Mouse (Mus musculus): Measurements from ENCODE around the gene D430042O09Rik. TPM values are rescaled to one million over a fixed set of nuclear protein-coding genes. Genes with fewer than 3 reads are reported as not detected.

D430042O09Rik gene
- polyA plus RNA-seq, 1 experiment from 2014 or later = 8.6 TPM

- 0 out of 2 replicates have a peak, but pooled peaks cover 3% of the 10 kb centered on the region for H3K36me3 ChIP-seq (ENCODE audit: control insufficient read depth, insufficient read depth, low read length)
- no peak overlapping the region for H3K4me3 ChIP-seq (ENCODE audit: control insufficient read depth in 1 of 2, insufficient read depth in 1 of 2, low read depth in 1 of 2, low read length in 2 of 2)
- peak; percentile 52 for ATAC-seq (ENCODE audit: insufficient number of reproducible peaks, insufficient read depth, low FRiP score, low read depth)
- 44% methylated on average over 3 of the region's 3 CpGs for WGBS
- peak overlapping the region; percentile 39; the same call in 1 of the 2 replicates for H3K9ac ChIP-seq (ENCODE audit: low read length)
- H3K27ac ChIP-seq (replicated peaks in 1 of 2; ENCODE audit: control insufficient read depth in 1 of 2, insufficient read depth in 1 of 2, low read depth in 2 of 2, low read length in 2 of 2) = peak overlapping the region; percentile 90 to 91
- no peaks in the 10 kb centered on the region for H3K27me3 ChIP-seq (ENCODE audit: control insufficient read depth, insufficient read depth, low read length)
- 0 out of 2 replicates have a peak overlapping the region, but pooled peaks have one; percentile 4 for H3K4me2 ChIP-seq (ENCODE audit: low read length)
- H3K9me3 ChIP-seq (ENCODE audit: control insufficient read depth, low read length) = no peaks in the 10 kb centered on the region
- H3K4me1 ChIP-seq (ENCODE audit: control insufficient read depth in 2 of 2, insufficient read depth in 2 of 2, low read length in 2 of 2) = peaks cover 35 to 57% of the 10 kb centered on the region in 2 experiments
These were observed 45.6 kb downstream of the D430042O09Rik start for GRCm38 (mm10) chr7:125753326-125753715.

DNA sequence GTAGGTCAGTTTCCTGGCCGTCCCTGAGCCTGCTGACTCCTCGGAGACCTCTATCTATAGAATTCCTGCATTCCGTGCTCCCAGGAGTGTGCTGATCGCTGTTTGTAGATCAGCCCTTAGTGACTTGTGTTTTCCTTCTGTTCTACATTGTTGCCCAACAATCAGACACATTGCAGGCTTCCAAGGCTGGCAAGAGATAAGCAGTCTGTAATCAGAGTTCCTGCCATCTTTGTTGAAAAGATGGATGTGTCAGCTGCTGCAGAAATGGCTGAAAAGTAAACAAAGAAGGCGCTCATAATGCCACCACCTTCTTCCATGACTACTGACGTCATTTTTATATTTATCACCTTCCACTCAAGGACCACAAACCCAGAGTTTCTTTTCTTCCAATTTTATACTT, 49.1 kb downstream of the D430042O09Rik start:
- no peaks in the 10 kb centered on the region for H3K9me3 ChIP-seq (ENCODE audit: control insufficient read depth, low read length)
- no peak for ATAC-seq (ENCODE audit: insufficient number of reproducible peaks, insufficient read depth, low FRiP score, low read depth)

DNA sequence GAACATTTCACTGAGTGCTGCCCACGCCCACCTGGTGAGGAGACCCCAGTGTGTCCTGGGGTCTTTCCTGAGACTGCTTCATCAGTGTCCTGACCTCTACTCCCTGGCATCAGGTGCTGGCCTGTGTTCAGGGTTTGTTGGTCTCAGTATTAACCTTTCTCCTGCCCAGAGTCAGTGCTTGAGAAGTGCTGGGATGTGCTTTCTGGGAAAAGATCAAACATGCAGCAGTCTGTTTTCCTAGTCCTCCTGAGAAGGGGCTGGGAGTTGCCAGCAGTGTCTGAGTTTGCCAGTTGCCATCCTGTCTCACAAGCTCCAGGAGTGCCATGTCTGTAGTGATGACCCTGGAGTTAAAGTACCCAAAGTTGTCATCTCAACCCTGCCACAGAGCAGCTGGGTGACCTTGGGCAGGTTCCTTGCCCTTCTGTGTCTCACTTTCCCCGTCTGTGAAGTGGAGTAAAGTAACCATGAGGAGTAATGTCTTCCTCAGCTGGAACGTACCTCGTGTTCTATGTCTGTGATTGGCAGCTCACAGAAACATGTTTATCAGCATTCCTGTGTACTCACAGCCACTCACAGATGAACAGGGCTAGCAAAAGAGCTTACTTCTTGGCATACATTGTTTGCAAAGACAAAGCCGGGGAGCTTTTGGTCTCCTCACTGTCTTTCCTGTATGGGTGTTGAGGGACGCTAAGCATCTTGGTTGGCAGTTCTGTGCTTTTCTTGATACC, 50.4 kb downstream of the D430042O09Rik start:
- no peak for ATAC-seq (ENCODE audit: insufficient number of reproducible peaks, insufficient read depth, low FRiP score, low read depth)
- Histone ChIP-seq H3K27ac (replicated peaks in 1 of 2; ENCODE audit: control insufficient read depth in 1 of 2, insufficient read depth in 1 of 2, low read depth in 2 of 2, low read length in 2 of 2) (peak overlapping the region; percentile 29 to 40; a peak in 3 of 4 replicates), H3K9ac (ENCODE audit: low read length) (no peak overlapping the region), H3K9me3 (ENCODE audit: control insufficient read depth, low read length) (no peaks in the 10 kb centered on the region), H3K4me3 (ENCODE audit: control insufficient read depth in 1 of 2, insufficient read depth in 1 of 2, low read depth in 1 of 2, low read length in 2 of 2) (no peak overlapping the region), H3K27me3 (ENCODE audit: control insufficient read depth, insufficient read depth, low read length) (no peaks in the 10 kb centered on the region), H3K36me3 (ENCODE audit: control insufficient read depth, insufficient read depth, low read length) (peaks cover 15% of the 10 kb centered on the region; the same call in 1 of the 2 replicates), H3K4me2 (ENCODE audit: low read length) (no peak overlapping the region), H3K4me1 (ENCODE audit: control insufficient read depth in 2 of 2, insufficient read depth in 2 of 2, low read length in 2 of 2) (peaks cover 33 to 62% of the 10 kb centered on the region in 2 experiments)
- 41% methylated on average over 6 of the region's 6 CpGs for WGBS

More for the DNA sequence above, 49.1 kb downstream of the D430042O09Rik start:
- H3K4me1 ChIP-seq (ENCODE audit: control insufficient read depth in 2 of 2, insufficient read depth in 2 of 2, low read length in 2 of 2) = peaks cover 33 to 61% of the 10 kb centered on the region in 2 experiments
- WGBS = 16% methylated on average over 6 of the region's 6 CpGs
- no peak overlapping the region for H3K4me3 ChIP-seq (ENCODE audit: control insufficient read depth in 1 of 2, insufficient read depth in 1 of 2, low read depth in 1 of 2, low read length in 2 of 2)
- peak overlapping the region; percentile 56 to 57 for H3K27ac ChIP-seq (replicated peaks in 1 of 2; ENCODE audit: control insufficient read depth in 1 of 2, insufficient read depth in 1 of 2, low read depth in 2 of 2, low read length in 2 of 2)
- H3K36me3 ChIP-seq (ENCODE audit: control insufficient read depth, insufficient read depth, low read length) = peaks cover 12% of the 10 kb centered on the region; the same call in 1 of the 2 replicates
- no peaks in the 10 kb centered on the region for H3K27me3 ChIP-seq (ENCODE audit: control insufficient read depth, insufficient read depth, low read length)
- H3K9ac ChIP-seq (ENCODE audit: low read length) = no peak overlapping the region
- no peak overlapping the region for H3K4me2 ChIP-seq (ENCODE audit: low read length)

GRCm38 (mm10) chr7:125762289-125762688, 54.6 kb downstream of the D430042O09Rik start:
- H3K9ac ChIP-seq (ENCODE audit: low read length) = no peak overlapping the region
- no peaks in the 10 kb centered on the region for H3K9me3 ChIP-seq (ENCODE audit: control insufficient read depth, low read length)
- peaks cover 41 to 66% of the 10 kb centered on the region in 2 experiments for H3K4me1 ChIP-seq (ENCODE audit: control insufficient read depth in 2 of 2, insufficient read depth in 2 of 2, low read length in 2 of 2)
- H3K4me3 ChIP-seq (ENCODE audit: control insufficient read depth in 1 of 2, insufficient read depth in 1 of 2, low read depth in 1 of 2, low read length in 2 of 2) = no peak overlapping the region
- peak overlapping the region; percentile 66 to 97 for H3K27ac ChIP-seq (replicated peaks in 1 of 2; ENCODE audit: control insufficient read depth in 1 of 2, insufficient read depth in 1 of 2, low read depth in 2 of 2, low read length in 2 of 2)
- H3K27me3 ChIP-seq (ENCODE audit: control insufficient read depth, insufficient read depth, low read length) = no peaks in the 10 kb centered on the region
- no peak overlapping the region for H3K4me2 ChIP-seq (ENCODE audit: low read length)
- WGBS = 43% methylated on average over 2 of the region's 2 CpGs
- no peak; the same call in 1 of the 2 replicates for ATAC-seq (ENCODE audit: insufficient number of reproducible peaks, insufficient read depth, low FRiP score, low read depth)
- H3K36me3 ChIP-seq (ENCODE audit: control insufficient read depth, insufficient read depth, low read length) = peaks cover 18% of the 10 kb centered on the region

- Histone ChIP-seq H3K27ac (replicated peaks in 1 of 2; ENCODE audit: control insufficient read depth in 1 of 2, insufficient read depth in 1 of 2, low read depth in 2 of 2, low read length in 2 of 2) (peak overlapping the region; percentile 88 to 97), H3K4me1 (ENCODE audit: control insufficient read depth in 2 of 2, insufficient read depth in 2 of 2, low read length in 2 of 2) (peaks cover 43 to 68% of the 10 kb centered on the region in 2 experiments), H3K27me3 (ENCODE audit: control insufficient read depth, insufficient read depth, low read length) (no peaks in the 10 kb centered on the region), H3K36me3 (ENCODE audit: control insufficient read depth, insufficient read depth, low read length) (peaks cover 18% of the 10 kb centered on the region), H3K4me3 (ENCODE audit: control insufficient read depth in 1 of 2, insufficient read depth in 1 of 2, low read depth in 1 of 2, low read length in 2 of 2) (no peak overlapping the region), H3K9ac (ENCODE audit: low read length) (0 out of 2 replicates have a peak overlapping the region, but pooled peaks have one; percentile 13), H3K4me2 (ENCODE audit: low read length) (no peak overlapping the region), H3K9me3 (ENCODE audit: control insufficient read depth, low read length) (no peaks in the 10 kb centered on the region)
- ATAC-seq (ENCODE audit: insufficient number of reproducible peaks, insufficient read depth, low FRiP score, low read depth) = no peak
- 81% methylated on average over 7 of the region's 7 CpGs for WGBS
These were observed 55.5 kb downstream of the D430042O09Rik start for GRCm38 (mm10) chr7:125762883-125763830.

DNA sequence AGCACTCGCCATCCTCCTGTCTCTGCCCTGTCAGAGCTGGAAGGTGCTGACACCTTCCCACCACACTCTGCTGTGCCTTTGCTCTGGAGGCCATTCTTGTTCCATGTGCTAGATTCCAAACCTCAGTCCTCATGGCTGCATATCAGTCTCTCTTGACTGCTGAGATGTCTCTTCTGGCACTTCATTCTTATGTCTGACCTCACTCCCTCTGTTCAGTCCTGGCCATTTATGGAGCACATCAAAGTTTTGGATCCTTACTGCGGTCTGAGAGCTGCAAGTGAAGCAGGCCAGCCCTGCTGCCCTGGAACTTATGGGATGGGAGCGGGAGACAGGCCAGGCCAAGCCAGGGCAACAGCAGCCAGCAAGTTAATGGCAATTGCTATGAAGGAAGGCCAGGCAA, 56.7 kb downstream of the D430042O09Rik start:
- Histone ChIP-seq H3K36me3 (ENCODE audit: control insufficient read depth, insufficient read depth, low read length) (peaks cover 18% of the 10 kb centered on the region), H3K4me3 (ENCODE audit: control insufficient read depth in 1 of 2, insufficient read depth in 1 of 2, low read depth in 1 of 2, low read length in 2 of 2) (no peak overlapping the region), H3K4me1 (ENCODE audit: control insufficient read depth in 2 of 2, insufficient read depth in 2 of 2, low read length in 2 of 2) (peaks cover 43 to 69% of the 10 kb centered on the region in 2 experiments), H3K9ac (ENCODE audit: low read length) (peak overlapping the region; percentile 60), H3K27ac (replicated peaks in 1 of 2; ENCODE audit: control insufficient read depth in 1 of 2, insufficient read depth in 1 of 2, low read depth in 2 of 2, low read length in 2 of 2) (peak overlapping the region; percentile 88 to 97), H3K4me2 (ENCODE audit: low read length) (no peak overlapping the region), H3K27me3 (ENCODE audit: control insufficient read depth, insufficient read depth, low read length) (no peaks in the 10 kb centered on the region), H3K9me3 (ENCODE audit: control insufficient read depth, low read length) (no peaks in the 10 kb centered on the region)
- peak; percentile 86 for ATAC-seq (ENCODE audit: insufficient number of reproducible peaks, insufficient read depth, low FRiP score, low read depth)
- WGBS = 22% methylated on average over 3 of the region's 3 CpGs
